Mouse (Mus musculus) ovary, postnatal 10 days (tissue): Measurements from ENCODE around the gene Nup62.
A peak's percentile ranks its signal among the peaks of the same experiment; 100 is the strongest.

Source experiments
- DNase-seq: peaks from one replicate; pipeline ENCODE4 v3.0.0; 2022; ENCODE audit warnings: low spot score

The Nup62 gene

DNA sequence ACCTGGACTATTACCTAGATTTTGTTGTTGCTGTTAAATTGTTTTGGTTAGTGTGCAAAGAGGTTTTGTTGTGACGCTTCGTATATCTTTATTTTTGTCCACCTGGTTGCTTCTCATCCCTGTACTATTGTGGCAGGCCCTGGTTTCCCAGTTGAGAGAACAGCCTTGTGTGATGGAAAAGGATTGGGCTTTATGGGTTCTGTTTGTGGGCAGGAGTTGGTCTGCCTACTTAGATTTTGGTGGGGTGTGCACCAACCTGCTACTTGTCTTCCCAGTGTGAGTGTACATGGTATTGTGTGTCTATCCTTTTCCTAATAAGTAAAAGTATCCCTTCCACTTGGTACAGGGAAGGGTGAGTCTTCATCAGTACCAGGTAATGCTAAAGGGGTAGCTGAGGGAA, 3.5 kb downstream of the Nup62 start:
- no peak for DNase-seq

DNA sequence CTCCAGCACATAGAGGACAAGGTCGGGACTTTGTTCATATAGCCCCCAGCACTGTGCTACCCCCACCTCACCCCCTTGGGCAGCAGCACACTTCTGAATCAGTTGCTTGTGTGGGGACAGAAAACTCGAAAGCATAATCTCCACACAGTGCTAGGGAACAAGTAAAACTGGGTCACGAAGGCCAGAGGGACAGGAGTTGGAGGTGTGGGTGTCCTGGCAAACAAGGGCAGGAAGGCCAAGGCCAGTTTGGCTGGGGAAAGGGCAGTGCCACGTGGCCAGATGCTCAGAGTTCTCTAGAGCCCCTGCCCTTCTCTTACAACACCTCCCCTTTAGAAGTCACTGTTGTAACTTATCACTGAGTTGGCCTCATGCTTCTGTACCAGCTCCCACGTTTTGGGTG, 4.0 kb downstream of the Nup62 start:
- DNase-seq: no peak

DNA sequence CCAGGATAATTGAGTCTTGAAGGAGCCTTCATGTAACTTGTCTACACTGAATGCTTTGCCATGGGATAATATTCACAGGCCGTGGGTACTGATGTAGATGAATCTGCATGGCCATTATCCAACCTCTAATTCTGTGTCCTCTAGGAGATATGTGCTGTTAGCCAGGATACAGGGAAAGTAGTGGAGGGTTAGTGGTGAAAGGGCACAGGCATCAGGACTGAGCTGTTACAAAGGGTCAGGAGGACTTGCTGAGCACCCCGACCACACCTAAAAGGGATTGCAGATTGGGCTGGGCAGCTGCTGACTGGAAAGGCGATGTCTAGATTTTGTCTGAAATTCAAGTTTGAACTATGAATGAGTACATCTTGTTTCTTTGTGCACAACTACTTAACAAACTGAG, 4.6 kb downstream of the Nup62 start:
- no peak for DNase-seq

DNA sequence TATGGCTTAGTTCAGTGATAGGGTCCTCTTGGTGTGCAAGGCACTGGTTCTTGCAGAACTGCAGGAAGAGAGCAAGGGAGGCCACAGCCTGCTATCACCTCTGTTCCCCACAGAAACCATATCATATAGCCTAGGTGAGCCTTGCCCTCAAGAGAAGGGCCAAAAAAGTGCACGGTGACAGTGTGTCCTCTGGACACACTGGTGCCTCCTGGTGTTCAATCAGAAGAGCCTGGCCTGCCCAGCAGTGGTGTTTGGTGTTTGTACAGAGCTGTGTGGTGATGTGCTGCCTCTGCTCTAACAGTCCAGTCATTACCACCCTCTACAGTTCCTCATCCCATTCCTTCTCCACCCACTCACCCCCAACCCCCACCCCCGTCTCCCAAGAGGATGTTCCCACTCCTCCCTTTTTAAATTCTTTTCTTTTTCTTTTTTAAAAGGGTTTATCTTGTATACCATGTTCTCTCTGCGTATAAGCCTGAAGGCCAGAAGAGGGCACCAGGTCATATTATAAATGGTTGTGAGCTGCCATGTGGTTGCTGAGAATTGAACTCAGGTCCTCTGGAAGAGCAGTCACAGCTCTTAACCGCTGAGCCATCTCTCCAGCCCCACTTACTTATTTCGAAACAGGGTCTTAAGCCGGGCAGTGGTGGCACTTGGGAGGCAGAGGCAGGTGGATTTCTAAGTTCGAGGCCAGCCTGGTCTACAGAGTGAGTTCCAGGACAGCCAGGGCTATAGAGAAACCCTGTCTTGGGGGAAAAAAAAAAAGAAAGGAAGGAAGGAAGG, 6.0 kb downstream of the Nup62 start:
- no peak for DNase-seq

DNA sequence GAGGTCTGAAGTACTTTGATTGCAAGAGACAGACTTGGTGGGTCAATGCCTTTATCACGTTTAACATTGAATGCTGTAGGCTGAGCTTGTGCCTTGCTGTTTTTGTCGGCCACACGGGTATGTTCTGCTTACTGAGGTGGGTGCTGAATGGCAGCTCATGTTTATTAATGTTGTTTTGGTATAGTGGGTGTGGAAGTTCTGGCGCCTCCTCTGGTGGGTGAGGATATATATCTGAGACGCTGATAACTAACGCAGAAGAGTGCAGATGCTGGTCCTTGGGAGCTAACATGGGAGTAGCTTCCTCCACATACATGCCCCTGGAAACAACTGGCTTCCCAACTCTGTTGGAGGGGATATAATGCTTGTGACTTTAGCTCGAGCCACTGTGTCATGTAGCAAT, 7.5 kb downstream of the Nup62 start:
- no peak for DNase-seq

DNA sequence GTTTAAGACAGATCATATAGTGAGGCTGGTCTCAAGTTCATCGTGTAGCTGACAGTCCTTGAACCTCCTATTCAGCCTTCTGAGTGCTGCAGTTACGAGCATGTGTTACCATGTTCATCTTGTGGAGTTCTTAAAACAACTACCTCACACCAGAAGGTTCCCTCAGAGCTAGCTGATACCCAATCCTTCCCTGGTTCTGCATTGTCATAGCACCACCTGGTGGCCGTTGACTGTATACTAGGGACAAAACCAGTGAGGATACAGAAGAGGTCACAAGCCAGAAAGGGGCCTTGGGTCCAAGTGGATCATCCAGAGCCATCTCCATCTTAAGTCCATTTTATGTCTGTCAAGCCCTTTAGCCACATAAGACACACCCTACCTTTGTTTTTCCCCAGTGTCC, 9.0 kb downstream of the Nup62 start:
- DNase-seq: no peak

DNA sequence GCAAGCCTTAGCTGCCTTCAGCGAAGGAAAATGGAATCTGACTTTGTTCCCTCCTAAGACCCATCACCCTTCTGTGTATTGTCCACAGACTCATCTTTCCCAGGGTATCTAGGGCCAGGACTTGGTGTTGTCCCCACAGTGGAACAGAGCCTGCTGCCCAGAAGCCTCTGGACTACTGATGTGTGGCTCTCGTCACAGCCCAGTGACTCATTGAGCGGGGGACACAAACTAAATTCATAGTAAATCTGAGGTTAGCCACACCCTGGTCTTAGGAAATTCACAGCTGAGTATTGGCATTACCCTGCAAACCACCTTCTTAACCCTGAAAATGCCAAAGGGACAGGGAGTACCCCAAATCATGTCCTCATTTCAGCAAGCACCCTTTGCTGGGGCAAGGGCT, 10.9 kb downstream of the Nup62 start:
- DNase-seq: no peak

DNA sequence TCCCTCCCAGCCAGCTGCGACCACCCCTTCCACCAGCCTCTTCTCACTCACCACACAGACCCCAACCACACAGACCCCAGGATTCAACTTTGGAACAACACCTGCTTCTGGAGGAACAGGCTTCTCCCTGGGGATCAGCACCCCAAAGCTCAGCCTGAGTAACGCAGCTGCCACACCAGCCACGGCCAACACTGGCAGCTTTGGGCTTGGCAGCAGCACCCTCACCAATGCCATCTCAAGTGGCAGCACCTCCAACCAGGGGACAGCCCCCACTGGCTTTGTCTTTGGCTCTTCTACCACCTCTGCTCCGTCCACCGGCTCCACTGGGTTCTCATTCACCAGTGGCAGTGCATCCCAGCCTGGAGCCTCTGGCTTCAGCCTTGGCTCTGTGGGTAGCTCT, 12.8 kb downstream of the Nup62 start:
- DNase-seq: no peak

DNA sequence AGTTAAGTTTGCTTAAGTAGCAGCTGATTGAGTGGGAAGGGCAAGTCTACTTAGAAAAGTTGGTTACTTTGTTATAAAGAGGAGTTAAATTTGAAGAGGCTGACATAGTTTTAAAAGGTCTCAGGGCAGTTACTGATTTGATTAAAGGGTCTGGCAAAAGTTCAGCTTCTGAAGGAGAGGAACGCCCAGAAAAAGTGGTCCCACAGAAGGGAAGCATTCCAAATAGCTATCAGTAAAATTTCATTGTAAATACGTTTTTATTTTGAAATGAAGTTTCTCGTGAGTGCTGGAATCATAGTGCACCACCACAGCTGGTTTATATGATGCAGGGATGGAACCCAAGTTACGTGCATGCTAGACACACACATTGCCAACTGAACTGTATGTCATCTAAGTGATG, 16.9 kb downstream of the Nup62 start:
- DNase-seq: no peak

DNA sequence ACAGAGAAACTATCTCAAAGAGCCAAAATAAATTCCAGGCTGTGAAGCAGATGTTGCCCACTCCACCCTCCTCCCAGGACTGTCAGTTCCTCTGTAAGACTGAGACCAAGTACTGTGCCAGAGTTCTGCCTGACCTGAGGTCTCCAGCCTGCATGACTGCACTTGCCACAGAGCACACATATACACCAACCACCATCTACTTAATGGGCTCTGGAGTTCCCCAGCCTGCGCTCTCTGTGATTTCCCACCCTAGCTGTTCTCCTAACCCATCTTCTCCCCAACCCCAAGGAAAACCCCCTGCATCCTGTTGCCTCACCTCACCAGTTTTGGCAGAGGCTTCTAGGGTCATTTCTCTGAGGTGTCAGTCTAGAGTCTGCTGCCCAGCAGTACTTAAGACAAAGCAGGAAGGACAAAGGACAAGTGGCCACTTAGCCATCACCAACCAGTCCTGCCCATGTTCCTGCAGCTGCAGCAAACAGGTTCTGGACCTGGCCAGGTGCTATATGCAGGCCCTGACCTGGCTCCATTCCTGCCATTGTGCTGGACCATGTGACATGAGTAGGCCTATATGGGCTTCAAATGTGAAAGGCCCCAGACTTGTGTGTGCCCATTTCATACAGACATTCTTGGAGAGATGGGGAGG, 19.6 kb downstream of the Nup62 start:
- no peak for DNase-seq

DNA sequence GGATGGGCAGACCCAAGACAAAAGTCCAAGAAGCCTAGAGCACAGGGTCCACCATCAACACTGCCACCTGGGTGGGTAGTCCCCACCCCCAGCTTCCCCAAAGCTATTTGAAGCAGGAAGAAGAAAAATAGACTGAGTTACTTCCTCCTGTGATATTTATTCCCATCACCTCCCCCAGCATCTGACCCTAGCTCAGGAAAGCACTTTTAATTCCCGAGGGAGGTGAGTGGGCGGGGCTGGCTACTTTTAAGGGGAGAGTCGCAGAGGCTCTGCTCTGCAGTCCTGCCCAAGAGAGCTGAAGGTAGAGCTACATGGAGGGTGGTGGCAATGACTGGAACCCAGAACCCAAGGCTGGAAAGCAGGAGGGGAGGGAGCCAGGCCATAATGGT, 20.1 kb downstream of the Nup62 start:
- DNase-seq: no peak

DNA sequence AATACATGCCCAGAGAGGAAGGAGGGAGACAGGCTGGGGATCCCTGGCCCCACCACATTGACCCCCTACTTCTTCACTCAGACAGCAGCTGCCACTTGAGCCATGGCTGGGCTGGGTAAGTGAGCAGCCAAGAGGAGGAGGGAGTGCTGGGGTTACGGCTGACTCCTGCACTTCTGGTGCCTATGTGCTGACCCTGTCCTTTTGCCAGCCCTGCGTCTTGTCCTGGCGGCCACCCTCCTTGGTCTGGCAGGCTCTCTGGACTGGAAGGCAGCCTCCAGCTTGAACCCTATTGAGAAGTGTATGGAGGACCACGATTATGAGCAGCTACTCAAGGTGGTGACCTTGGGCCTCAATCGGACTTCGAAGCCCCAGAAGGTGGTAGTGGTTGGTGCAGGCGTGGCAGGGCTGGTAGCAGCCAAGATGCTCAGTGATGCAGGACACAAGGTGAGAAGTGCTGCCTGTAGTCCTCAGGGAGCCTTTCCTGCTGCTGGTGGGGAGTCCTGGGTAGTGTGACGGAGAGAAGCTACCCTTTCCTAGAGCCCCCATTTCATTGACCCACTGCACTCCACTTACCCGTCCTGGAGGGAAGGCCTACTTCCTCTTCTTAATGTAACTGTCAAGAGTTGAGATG, 20.6 kb downstream of the Nup62 start:
- no peak for DNase-seq

DNA sequence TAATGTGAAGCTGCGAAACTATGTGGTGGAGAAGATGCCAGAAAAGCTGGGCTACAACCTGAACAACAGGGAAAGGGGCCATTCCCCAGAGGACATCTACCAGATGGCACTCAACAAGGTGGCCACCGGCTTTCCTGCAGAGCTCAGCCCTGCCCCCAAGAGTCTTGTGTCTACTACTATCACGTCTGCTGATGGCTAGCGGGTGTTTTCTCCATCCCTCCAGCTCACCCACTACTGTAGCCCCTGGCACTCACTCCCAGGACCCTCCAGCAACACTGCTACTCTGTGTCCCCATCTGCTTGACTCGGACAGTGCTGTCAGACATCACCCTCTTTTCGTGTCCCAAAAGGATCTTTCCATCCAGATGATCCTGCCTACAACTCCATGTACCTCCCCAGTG, 22.2 kb downstream of the Nup62 start:
- DNase-seq: no peak

DNA sequence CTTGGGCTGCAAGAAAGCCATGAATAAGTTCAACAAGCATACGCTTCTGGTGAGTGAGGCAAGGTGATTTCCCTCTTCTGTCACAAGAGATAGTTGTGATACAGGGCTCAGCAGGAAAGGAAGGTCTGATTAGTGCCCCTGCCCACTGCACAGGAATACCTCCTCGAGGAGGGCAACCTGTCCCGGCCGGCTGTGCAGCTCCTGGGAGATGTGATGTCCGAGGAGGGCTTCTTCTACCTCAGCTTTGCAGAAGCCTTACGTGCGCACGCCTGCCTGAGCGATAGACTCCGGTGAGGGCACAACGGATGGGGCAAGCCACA, 23.2 kb downstream of the Nup62 start:
- no peak for DNase-seq

DNA sequence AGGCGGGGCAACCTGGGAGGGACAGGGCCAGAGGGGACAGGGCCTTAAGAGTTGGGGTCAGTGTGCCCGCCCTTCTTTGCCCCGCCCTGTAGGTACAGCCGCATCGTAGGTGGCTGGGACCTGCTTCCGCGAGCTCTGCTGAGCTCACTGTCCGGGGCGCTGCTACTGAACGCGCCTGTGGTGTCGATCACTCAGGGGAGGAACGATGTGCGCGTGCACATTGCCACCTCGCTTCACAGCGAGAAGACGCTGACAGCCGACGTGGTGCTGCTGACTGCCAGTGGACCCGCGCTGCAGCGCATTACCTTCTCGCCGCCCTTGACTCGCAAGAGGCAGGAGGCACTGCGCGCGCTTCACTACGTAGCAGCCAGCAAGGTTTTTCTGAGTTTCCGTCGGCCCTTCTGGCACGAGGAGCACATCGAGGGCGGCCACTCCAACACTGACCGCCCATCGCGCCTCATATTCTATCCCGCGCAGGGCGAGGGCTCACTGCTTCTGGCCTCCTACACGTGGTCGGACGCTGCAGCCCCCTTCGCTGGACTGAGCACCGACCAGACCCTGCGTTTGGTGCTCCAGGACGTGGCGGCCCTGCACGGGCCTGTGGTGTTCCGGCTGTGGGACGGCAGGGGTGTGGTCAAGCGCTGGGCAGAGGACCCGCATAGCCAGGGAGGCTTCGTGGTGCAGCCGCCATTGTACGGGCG, 23.8 kb downstream of the Nup62 start:
- DNase-seq: no peak

DNA sequence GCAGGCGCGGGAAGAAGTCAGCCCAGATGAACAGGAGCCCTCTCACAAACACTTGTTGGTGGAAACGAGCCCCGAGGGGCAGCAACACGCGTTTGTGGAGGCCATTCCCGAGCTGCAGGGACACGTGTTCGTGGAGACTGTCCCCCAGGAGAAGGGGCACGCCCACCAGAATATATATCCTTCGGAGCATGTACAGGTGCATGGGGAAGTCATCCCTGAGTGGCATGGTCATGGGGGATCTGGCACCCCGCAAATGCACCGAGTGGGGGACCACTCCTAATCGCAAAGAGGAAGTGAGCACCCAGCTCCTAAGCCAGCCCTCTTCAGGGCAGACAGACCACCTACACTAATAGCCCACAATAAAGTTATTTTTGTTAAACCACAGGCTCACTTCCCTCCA, 24.5 kb downstream of the Nup62 start:
- DNase-seq: no peak

DNA sequence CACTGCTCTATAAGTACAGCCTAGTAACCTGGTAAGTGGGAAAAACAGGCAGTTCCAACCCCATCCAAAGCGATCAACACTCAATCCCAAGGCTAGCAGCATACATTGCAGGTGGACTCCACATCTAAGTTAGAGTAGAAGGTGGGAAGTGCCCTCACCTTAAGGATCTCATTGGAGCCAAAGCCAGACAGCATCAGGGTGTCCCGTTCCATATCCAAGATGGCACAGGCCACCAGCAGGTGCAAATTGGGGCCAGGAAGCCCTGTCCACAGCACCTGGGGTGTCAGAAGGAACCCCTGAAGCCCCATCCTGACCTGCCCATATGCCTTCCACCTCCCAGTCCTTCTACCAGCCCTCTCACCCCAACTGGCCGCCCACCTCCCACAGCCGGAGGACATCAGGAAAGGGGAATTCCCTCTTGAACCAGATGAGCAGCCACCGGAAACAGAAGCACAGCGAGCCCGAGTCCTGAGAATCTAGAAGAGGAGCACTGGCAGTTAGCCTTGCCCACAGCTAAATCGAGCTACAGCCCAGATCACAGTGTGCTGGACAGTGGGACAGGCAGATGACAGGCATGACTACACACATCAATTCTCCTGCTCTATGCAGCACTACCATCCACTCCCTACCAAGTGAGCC, 26.1 kb downstream of the Nup62 start:
- DNase-seq: no peak

DNA sequence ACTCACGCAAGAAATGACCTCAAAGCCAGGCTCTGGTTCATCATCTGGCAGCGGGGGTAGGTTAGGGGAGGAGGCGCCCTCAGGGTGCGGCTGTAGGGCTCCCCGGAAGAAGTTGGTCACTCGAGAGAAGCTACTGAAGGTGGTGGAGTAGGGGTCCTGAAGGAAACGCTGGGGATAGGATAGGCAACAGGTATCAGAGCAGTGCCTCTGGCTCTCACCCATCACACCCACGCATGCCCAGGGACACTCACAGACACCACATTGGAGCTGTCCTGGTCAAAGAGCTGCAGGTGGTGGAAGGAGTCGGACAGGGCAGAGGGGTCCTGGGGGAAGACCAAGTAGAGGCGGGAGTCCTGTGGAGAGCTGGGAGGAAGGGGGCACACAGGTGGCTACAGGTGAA, 29.1 kb downstream of the Nup62 start:
- DNase-seq: no peak

DNA sequence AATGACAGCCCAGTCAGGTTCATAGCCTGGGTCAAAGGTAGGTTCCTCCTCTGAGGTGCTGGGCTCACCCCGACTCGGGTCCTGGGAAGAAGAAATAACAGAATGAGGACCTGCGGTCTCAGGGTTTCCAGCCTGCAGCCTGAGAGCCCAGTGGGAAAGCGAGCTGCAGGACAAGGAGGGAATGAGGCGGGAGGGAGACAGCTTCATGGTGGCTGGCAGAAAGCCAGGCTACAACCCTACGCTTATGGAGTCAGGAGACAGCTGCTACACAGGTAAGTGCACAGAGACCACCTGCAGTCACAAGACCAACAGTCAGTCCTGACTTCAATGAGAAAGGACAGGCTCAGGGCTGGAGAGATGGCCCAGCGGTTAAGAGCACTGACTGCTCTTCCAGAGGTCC, 30.9 kb downstream of the Nup62 start:
- no peak for DNase-seq

DNA sequence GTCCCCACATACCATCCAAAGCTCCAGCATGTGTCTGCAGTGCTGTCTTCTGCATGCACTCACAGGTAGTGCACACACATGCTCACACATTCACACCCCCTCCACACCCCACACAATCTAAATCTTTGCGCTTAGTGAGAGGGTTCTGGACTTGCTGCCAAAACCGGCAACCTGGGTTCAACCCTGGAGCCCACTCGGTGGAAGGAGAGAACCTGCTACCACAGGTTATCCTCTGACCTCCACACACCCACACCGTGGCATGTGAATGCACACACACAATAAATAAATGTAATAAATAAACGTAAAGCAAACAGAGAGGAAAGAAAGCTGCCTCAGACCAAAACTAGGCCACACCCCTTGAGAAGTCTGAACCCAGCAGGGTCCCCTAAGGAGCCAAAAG, 31.9 kb downstream of the Nup62 start:
- DNase-seq: no peak

DNA sequence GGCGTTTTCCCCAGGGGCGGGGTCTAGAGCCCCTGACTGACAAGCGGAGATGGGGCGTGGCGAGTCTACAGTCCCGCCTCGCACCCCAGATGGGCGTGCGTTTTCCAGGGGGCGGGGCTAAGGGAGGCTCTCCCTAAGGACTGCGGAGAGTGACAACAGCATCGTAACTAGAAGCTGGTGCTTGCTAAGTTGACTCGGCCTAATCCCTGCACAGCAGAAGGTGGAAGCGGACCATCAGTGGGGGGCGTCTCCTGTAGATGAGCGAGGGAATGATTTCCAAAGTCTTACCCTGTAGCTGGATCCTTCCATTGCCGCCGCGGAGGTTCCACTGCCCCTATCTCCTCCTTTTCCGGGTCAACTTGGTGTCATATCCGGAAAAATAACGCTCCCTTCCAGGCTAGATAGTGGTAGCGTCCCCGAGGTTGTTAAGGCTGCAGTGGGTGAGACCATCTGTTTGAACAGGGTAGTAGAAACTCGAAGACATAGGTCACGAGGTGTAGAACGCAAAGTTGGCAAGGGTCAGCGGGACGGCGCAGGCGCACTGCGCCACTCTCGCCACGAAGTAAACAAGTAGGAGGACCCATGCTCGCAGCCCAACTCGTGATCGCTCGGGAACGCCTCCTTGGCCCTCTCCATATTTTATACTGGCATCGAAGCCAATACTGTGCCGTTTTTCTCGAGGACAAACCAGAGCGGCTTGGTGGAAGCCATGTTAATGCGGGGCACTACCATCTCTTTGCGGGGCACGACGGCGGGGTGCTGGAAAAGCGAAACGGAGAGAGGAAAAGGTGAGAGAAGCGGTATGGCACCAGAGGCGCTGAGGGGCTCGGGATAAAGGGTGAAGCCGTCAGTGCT, 32.9 kb downstream of the Nup62 start, which contains the start of the genes Akt1s1 and Tbc1d17:
TSS of gene Akt1s1 (plus strand) at position 431 of the 855 bp plus-strand sequence.
TSS of gene Tbc1d17 (minus strand) at position 519 of the 855 bp plus-strand sequence.
- peak; percentile 90 for DNase-seq
